Mouse (Mus musculus): Measurements from ENCODE around the gene Arl3. TPM values are rescaled to one million over a fixed set of nuclear protein-coding genes. Genes with fewer than 3 reads are reported as not detected.
A peak's percentile ranks its signal among the peaks of the same experiment; 100 is the strongest.

The Arl3 gene
- polyA plus RNA-seq, 1 experiment from 2014 or later: 159 TPM

GRCm38 (mm10) chr19:46510824-46511223 is 62.2 kb downstream of the Arl3 start:
- Histone ChIP-seq H3K27ac (ENCODE audit: low read depth, low read length) (no peak overlapping the region), H3K4me2 (ENCODE audit: low read length) (no peak overlapping the region), H3K36me3 (ENCODE audit: control insufficient read depth, insufficient read depth, low read length) (peaks cover 95% of the 10 kb centered on the region), H3K9ac (ENCODE audit: low read length) (no peak overlapping the region), H3K4me1 (ENCODE audit: control insufficient read depth, insufficient read depth, low read length) (peaks cover 35% of the 10 kb centered on the region), H3K9me3 (replicated peaks; ENCODE audit: control insufficient read depth, low read length) (no peaks in the 10 kb centered on the region), H3K4me3 (ENCODE audit: low read depth, low read length) (no peak overlapping the region), H3K27me3 (replicated peaks; ENCODE audit: control insufficient read depth, insufficient read depth, low read length) (no peaks in the 10 kb centered on the region)
- ATAC-seq: no peak
- 66% methylated on average over 3 of the region's 3 CpGs for WGBS
- DNase-seq (ENCODE audit: low spot score): no peak

DNA sequence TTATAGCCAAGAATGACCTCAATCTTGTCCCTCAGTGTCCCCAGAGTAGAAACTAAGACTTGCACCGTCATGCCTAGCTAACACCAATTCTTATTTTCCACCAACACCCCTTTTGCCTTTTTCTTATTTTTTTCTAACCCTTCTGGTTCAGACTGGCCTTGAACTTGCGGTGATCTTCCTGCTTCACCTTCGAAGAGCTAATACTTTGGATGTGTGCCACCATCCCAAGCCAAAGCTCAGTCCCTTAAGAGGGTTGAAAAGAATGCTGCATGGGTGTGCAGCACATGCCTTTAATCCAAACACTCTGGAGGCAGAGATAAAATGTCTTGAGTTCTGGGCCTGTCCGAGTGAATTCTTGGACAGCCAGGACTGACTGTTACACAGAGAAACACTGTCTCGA is 62.6 kb downstream of the Arl3 start:
- Histone ChIP-seq H3K4me2 (ENCODE audit: low read length) (no peak overlapping the region), H3K4me3 (ENCODE audit: low read depth, low read length) (no peak overlapping the region), H3K27me3 (replicated peaks; ENCODE audit: control insufficient read depth, insufficient read depth, low read length) (no peaks in the 10 kb centered on the region), H3K4me1 (ENCODE audit: control insufficient read depth, insufficient read depth, low read length) (peaks cover 40% of the 10 kb centered on the region), H3K27ac (ENCODE audit: low read depth, low read length) (no peak overlapping the region), H3K9ac (ENCODE audit: low read length) (no peak overlapping the region), H3K9me3 (replicated peaks; ENCODE audit: control insufficient read depth, low read length) (no peaks in the 10 kb centered on the region), H3K36me3 (ENCODE audit: control insufficient read depth, insufficient read depth, low read length) (peaks cover 94% of the 10 kb centered on the region)
- 85% methylated on average over 5 of the region's 5 CpGs for WGBS
- ATAC-seq (no peak), DNase-seq (ENCODE audit: low spot score) (no peak)

DNA sequence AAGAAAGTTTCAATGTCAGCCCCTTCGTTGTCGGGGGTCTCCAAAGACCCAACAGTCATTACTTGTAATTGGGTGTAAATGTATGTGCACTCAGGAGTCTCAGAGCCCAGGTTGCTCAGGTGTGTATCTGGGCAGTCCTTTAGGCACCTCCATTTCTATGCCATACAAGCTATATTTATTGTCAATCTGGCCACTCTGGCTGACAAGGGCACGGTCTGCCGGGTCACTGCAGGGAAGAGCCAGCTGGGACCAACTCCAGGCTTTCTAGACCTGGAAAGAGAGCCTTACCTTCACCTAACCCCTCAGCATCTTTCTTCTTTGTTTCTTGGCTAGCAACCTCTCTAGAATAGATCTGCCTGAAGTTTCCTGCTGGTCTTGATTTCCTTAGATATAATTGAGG is 63.3 kb downstream of the Arl3 start:
- no peaks in the 10 kb centered on the region for H3K27me3 ChIP-seq (replicated peaks; ENCODE audit: control insufficient read depth, insufficient read depth, low read length)
- H3K4me1 ChIP-seq (ENCODE audit: control insufficient read depth, insufficient read depth, low read length): peaks cover 46% of the 10 kb centered on the region
- no peaks in the 10 kb centered on the region for H3K9me3 ChIP-seq (replicated peaks; ENCODE audit: control insufficient read depth, low read length)
- H3K4me2 ChIP-seq (ENCODE audit: low read length): no peak overlapping the region
- no peak overlapping the region for H3K27ac ChIP-seq (ENCODE audit: low read depth, low read length)
- H3K36me3 ChIP-seq (ENCODE audit: control insufficient read depth, insufficient read depth, low read length): peaks cover 94% of the 10 kb centered on the region
- no peak for ATAC-seq
- DNase-seq (ENCODE audit: low spot score): no peak
- H3K9ac ChIP-seq (ENCODE audit: low read length): 0 out of 2 replicates have a peak overlapping the region, but pooled peaks have one; percentile 8
- 87% methylated on average over 4 of the region's 4 CpGs for WGBS
- H3K4me3 ChIP-seq (ENCODE audit: low read depth, low read length): no peak overlapping the region

DNA sequence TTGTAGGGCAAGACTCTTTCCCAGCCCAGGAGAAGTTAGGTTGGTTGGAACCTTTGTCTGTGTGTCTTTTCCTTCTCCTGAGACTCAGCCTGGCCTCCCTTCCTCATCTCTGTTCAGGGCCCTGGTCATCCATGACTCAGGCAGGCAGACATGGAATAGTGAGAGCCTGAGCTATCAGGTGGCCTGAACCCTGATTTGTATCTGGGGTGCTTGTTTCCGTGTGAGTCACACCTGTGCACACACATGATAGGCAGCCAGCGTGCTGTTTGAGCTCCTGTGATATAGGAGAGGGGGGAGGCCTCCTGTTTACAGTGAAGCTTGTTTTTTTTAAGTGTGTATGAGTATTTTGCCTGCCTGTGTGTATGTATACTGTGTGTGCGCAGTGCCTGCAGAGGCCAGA is 63.8 kb downstream of the Arl3 start:
- H3K36me3 ChIP-seq (ENCODE audit: control insufficient read depth, insufficient read depth, low read length): peaks cover 88% of the 10 kb centered on the region
- no peaks in the 10 kb centered on the region for H3K9me3 ChIP-seq (replicated peaks; ENCODE audit: control insufficient read depth, low read length)
- WGBS: 90% methylated on average over 3 of the region's 3 CpGs
- no peaks in the 10 kb centered on the region for H3K27me3 ChIP-seq (replicated peaks; ENCODE audit: control insufficient read depth, insufficient read depth, low read length)
- no peak for ATAC-seq
- H3K4me3 ChIP-seq (ENCODE audit: low read depth, low read length): no peak overlapping the region
- no peak overlapping the region for H3K27ac ChIP-seq (ENCODE audit: low read depth, low read length)
- no peak overlapping the region for H3K4me2 ChIP-seq (ENCODE audit: low read length)
- H3K4me1 ChIP-seq (ENCODE audit: control insufficient read depth, insufficient read depth, low read length): peaks cover 52% of the 10 kb centered on the region
- 0 out of 2 replicates have a peak overlapping the region, but pooled peaks have one; percentile 8 for H3K9ac ChIP-seq (ENCODE audit: low read length)
- no peak for DNase-seq (ENCODE audit: low spot score)

- WGBS: 83% methylated on average over 3 of the region's 3 CpGs
- Histone ChIP-seq H3K4me2 (ENCODE audit: low read length) (no peak overlapping the region), H3K27ac (ENCODE audit: low read depth, low read length) (no peak overlapping the region), H3K36me3 (ENCODE audit: control insufficient read depth, insufficient read depth, low read length) (peaks cover 84% of the 10 kb centered on the region), H3K9ac (ENCODE audit: low read length) (peak overlapping the region; percentile 13; the same call in 1 of the 2 replicates), H3K4me1 (ENCODE audit: control insufficient read depth, insufficient read depth, low read length) (peaks cover 53% of the 10 kb centered on the region), H3K27me3 (replicated peaks; ENCODE audit: control insufficient read depth, insufficient read depth, low read length) (no peaks in the 10 kb centered on the region), H3K4me3 (ENCODE audit: low read depth, low read length) (no peak overlapping the region), H3K9me3 (replicated peaks; ENCODE audit: control insufficient read depth, low read length) (no peaks in the 10 kb centered on the region)
- DNase-seq (ENCODE audit: low spot score) (no peak), ATAC-seq (no peak)
Observed at GRCm38 (mm10) chr19:46508738-46509137, 64.3 kb downstream of the Arl3 start.

DNA sequence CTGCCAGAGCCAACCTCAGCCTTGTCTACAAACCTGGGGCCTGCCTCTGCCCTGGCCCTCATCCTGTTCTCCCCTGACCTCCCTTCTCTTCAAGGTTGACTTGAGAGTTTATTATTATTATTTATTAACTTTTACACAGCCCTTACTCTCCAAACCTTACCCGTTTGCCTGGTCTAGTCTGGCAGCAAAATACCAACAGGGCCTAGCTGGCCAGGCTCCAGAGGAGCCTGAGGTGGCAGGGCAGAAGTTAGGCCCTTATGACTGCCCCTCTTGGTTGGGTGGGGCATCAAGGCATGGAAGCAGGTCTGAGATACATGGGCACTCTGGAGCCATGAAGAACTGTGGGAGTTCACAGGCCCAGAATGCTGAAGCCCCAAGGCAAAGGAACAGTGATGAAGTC is 65.2 kb downstream of the Arl3 start:
- H3K4me2 ChIP-seq (ENCODE audit: low read length): peak overlapping the region; percentile 96
- DNase-seq (ENCODE audit: low spot score): no peak
- peak overlapping the region; percentile 70; the same call in 1 of the 2 replicates for H3K9ac ChIP-seq (ENCODE audit: low read length)
- peak overlapping the region; percentile 92 for H3K27ac ChIP-seq (ENCODE audit: low read depth, low read length)
- no peaks in the 10 kb centered on the region for H3K27me3 ChIP-seq (replicated peaks; ENCODE audit: control insufficient read depth, insufficient read depth, low read length)
- no peak overlapping the region for H3K4me3 ChIP-seq (ENCODE audit: low read depth, low read length)
- no peaks in the 10 kb centered on the region for H3K9me3 ChIP-seq (replicated peaks; ENCODE audit: control insufficient read depth, low read length)
- H3K4me1 ChIP-seq (ENCODE audit: control insufficient read depth, insufficient read depth, low read length): peaks cover 53% of the 10 kb centered on the region
- 79% methylated on average over 1 of the region's 1 CpGs for WGBS
- peaks cover 75% of the 10 kb centered on the region for H3K36me3 ChIP-seq (ENCODE audit: control insufficient read depth, insufficient read depth, low read length)
- no peak for ATAC-seq

DNA sequence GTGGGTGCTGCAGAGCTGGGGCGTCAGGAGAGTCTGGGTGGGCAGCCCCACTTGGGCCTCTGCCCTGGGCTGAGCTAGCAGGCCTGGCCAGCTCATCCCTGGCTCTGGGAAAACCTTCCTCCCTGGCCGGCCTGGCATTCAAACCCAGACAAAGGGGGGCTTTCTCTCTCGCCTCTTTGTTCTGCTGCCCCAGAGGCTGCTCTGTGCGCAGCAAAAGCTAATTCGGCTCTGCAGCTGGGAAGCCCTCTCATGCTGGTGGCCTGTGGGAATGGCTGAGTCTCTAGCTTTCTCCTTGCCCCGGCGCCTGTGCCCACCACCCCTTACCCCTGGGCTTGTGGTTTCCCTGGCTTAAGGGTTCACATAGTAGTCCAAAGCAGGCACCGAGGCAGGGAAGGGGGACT is 65.8 kb downstream of the Arl3 start:
- Histone ChIP-seq H3K4me3 (ENCODE audit: low read depth, low read length) (peak overlapping the region; percentile 96), H3K27ac (ENCODE audit: low read depth, low read length) (peak overlapping the region; percentile 92), H3K4me1 (ENCODE audit: control insufficient read depth, insufficient read depth, low read length) (peaks cover 53% of the 10 kb centered on the region), H3K9me3 (replicated peaks; ENCODE audit: control insufficient read depth, low read length) (no peaks in the 10 kb centered on the region), H3K27me3 (replicated peaks; ENCODE audit: control insufficient read depth, insufficient read depth, low read length) (no peaks in the 10 kb centered on the region), H3K9ac (ENCODE audit: low read length) (peak overlapping the region; percentile 70), H3K4me2 (ENCODE audit: low read length) (peak overlapping the region; percentile 96), H3K36me3 (ENCODE audit: control insufficient read depth, insufficient read depth, low read length) (peaks cover 68% of the 10 kb centered on the region)
- WGBS: 9% methylated on average over 8 of the region's 8 CpGs
- ATAC-seq (peak; percentile 8; the same call in 1 of the 2 replicates), DNase-seq (ENCODE audit: low spot score) (peak; percentile 80)

GRCm38 (mm10) chr19:46506372-46506717 is 66.7 kb downstream of the Arl3 start:
- WGBS: 38% methylated on average over 3 of the region's 3 CpGs
- ATAC-seq: no peak
- H3K27ac ChIP-seq (ENCODE audit: low read depth, low read length): peak overlapping the region; percentile 92; the same call in 1 of the 2 replicates
- no peak for DNase-seq (ENCODE audit: low spot score)
- peak overlapping the region; percentile 96 for H3K4me3 ChIP-seq (ENCODE audit: low read depth, low read length)
- no peaks in the 10 kb centered on the region for H3K27me3 ChIP-seq (replicated peaks; ENCODE audit: control insufficient read depth, insufficient read depth, low read length)
- peaks cover 53% of the 10 kb centered on the region for H3K4me1 ChIP-seq (ENCODE audit: control insufficient read depth, insufficient read depth, low read length)
- H3K4me2 ChIP-seq (ENCODE audit: low read length): peak overlapping the region; percentile 96
- H3K9ac ChIP-seq (ENCODE audit: low read length): peak overlapping the region; percentile 70
- no peaks in the 10 kb centered on the region for H3K9me3 ChIP-seq (replicated peaks; ENCODE audit: control insufficient read depth, low read length)
- H3K36me3 ChIP-seq (ENCODE audit: control insufficient read depth, insufficient read depth, low read length): peaks cover 61% of the 10 kb centered on the region

- H3K9ac ChIP-seq (ENCODE audit: low read length): peak overlapping the region; percentile 70
- H3K36me3 ChIP-seq (ENCODE audit: control insufficient read depth, insufficient read depth, low read length): peaks cover 57% of the 10 kb centered on the region
- H3K4me2 ChIP-seq (ENCODE audit: low read length): peak overlapping the region; percentile 96
- H3K4me3 ChIP-seq (ENCODE audit: low read depth, low read length): peak overlapping the region; percentile 96; the same call in 1 of the 2 replicates
- H3K9me3 ChIP-seq (replicated peaks; ENCODE audit: control insufficient read depth, low read length): no peaks in the 10 kb centered on the region
- DNase-seq (ENCODE audit: low spot score) (no peak), ATAC-seq (no peak)
- peaks cover 53% of the 10 kb centered on the region for H3K4me1 ChIP-seq (ENCODE audit: control insufficient read depth, insufficient read depth, low read length)
- no peaks in the 10 kb centered on the region for H3K27me3 ChIP-seq (replicated peaks; ENCODE audit: control insufficient read depth, insufficient read depth, low read length)
- WGBS: 70% methylated on average over 8 of the region's 8 CpGs
- H3K27ac ChIP-seq (ENCODE audit: low read depth, low read length): peak overlapping the region; percentile 92; the same call in 1 of the 2 replicates
Observed at GRCm38 (mm10) chr19:46505646-46506371, 67.2 kb downstream of the Arl3 start.
